Mouse (Mus musculus) lung, adult 2 months (tissue): ENCODE measurements at regions not wholly inside any gene's neighbourhood (a gene's known extent, or its start where the extent isn't known, plus 50 kb on each side); places are given as distances from the start of the nearest gene placed in this dataset.

Experiments
- DNase-seq: peaks from one replicate; pipeline ENCODE4 v3.0.0; 2022
- H3K4me1 ChIP-seq: fragments of 200-500 bp; 2 replicates; pipeline ENCODE4 v1.6.1; 2011; ENCODE audit warnings: low read length; ENCODE audit not compliant: control insufficient read depth, insufficient read depth
- H3K4me3 ChIP-seq: fragments of 200-500 bp; replicated peaks from 2 replicates; pipeline ENCODE3; 2011; ENCODE audit warnings: low read depth, mild to moderate bottlenecking, control low read depth, low read length; ENCODE audit errors: extremely low read depth
- CTCF ChIP-seq: fragments of 200-500 bp; IDR thresholded peaks from 2 replicates; pipeline ENCODE4 v1.5.1; 2011; ENCODE audit warnings: mild to moderate bottlenecking, low read length, control low read depth; ENCODE audit not compliant: insufficient read depth
- POLR2A ChIP-seq: fragments of 200-500 bp; IDR thresholded peaks from 2 replicates; pipeline ENCODE4 v1.6.1; 2011; ENCODE audit warnings: low read depth, mild to moderate bottlenecking, control low read depth, low read length, borderline replicate concordance; ENCODE audit errors: extremely low read depth
- WGBS: fragments of 180-500 bp; shearing (Covaris S2); methylation state at CpG from one replicate; pipeline ENCODE4 v1.1.7; 2018; 5-methylcytosine and 5-hydroxymethylcytosine counted together

DNA sequence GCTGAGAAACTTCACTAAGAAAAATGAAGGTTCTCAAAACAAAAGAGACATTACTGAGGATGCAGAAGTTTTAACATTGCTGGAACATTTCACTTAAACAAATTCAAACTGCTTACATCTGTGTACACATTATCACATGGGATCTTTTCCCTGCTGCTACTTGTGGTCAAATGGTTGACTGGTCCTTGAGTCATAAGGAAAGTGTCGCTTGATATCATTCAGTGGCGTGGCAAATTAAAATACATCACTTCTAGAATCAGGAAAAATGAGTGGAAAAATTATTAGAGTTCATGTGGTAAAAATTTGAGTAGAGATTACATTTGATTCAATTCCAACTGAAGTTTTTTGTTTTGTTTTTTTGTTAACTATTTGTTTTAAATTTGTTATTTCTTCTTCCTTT, 420.2 kb upstream of the Adgrl2 start:
- WGBS, result 90% methylated on average over 2 of the region's 2 CpGs
- no peak for DNase-seq
- Histone ChIP-seq H3K4me1 (no peaks in the 10 kb centered on the region), H3K4me3 (no peak overlapping the region)
- TF ChIP-seq POLR2A, result no peak
- TF ChIP-seq CTCF, result no peak

DNA sequence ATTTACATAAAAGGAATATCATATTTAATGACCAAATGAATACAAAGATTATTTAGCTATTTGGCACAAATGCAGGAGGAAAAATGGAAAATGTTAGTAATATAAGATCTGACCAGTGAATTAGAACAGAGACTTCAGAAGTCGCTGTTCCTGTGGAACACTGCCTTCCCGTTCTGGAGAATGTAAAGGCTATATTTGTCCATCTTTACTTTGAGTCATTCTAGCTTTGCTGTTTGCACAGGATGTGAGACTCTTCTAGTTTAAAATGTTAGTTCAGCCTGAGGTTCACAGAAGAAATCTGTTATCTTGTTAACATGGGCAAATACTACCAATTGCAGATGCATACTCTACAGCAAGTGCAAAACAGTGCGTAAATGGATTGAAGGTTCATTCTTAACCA, 418.5 kb upstream of the Adgrl2 start:
- Histone ChIP-seq H3K4me3 (no peak overlapping the region), H3K4me1 (no peaks in the 10 kb centered on the region)
- 71% methylated on average over 3 of the region's 3 CpGs for WGBS
- TF ChIP-seq CTCF, result no peak
- no peak for TF ChIP-seq POLR2A
- DNase-seq, result no peak

DNA sequence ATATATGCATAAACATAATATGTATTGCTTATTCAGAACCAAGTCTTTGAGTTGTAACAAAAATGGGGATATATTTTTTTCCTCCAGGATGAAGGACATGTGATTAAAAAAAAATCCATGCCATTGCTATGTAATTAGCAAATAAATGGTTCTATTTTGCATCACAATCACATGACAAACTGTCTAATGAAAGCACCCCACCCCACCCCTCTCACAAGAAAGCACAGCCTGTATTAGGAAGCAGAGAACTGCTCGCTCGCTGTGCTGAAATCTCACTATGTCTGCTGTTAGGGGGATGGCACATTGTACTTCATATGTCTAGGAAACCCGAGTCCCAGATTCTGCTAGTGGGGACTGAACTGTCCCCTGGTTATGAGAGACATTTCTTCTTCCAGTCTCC, 415.5 kb upstream of the Adgrl2 start:
- TF ChIP-seq POLR2A (no peak), CTCF (no peak)
- Histone ChIP-seq H3K4me1 (no peaks in the 10 kb centered on the region), H3K4me3 (no peak overlapping the region)
- WGBS, result 81% methylated on average over 3 of the region's 3 CpGs
- DNase-seq, result no peak

DNA sequence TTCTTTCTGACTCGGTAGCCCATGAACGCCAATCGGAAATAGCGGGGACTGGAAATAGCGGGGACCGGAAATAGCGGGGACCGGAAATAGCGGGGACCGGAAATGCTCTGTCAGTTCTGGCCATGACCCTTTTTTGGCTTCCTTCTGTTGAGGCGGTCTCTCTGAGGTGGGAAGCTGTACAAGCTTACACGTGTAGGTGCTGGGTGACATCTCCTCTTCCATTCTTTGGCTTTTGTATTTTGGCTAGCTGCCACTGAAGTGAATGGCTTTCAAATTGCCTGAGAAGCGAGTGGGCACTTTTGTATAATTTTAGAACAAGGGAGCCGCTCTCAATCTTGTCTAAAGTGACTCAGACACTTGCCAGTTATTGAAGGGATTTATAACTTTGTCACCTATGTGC, 414.3 kb upstream of the Adgrl2 start:
- WGBS, result 88% methylated on average over 14 of the region's 14 CpGs
- TF ChIP-seq POLR2A (no peak), CTCF (no peak)
- Histone ChIP-seq H3K4me1 (no peaks in the 10 kb centered on the region), H3K4me3 (no peak overlapping the region)
- no peak for DNase-seq

DNA sequence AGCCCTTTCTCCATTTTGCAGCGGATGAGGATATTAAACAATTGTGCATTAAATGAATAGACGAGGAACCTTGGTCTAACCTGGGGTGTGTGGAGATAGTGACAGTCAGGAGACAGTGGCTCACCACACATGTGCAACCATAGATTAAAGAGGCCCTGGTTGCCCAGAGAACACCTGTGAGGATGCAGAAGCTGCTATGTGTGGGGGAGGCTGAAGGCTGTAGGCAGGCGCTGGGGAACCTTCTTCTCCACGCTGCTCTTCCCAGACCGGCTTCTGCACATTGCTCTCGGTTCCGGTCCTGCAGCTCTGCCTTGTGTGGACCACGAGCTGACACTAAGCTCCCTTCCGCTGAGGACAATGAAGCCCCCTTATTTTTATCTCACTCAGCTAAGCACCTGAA, 412.1 kb upstream of the Adgrl2 start:
- H3K4me1 ChIP-seq, result no peaks in the 10 kb centered on the region
- no peak for DNase-seq
- 81% methylated on average over 9 of the region's 9 CpGs for WGBS
- no peak for TF ChIP-seq CTCF
- no peak for TF ChIP-seq POLR2A
- no peak overlapping the region for H3K4me3 ChIP-seq

DNA sequence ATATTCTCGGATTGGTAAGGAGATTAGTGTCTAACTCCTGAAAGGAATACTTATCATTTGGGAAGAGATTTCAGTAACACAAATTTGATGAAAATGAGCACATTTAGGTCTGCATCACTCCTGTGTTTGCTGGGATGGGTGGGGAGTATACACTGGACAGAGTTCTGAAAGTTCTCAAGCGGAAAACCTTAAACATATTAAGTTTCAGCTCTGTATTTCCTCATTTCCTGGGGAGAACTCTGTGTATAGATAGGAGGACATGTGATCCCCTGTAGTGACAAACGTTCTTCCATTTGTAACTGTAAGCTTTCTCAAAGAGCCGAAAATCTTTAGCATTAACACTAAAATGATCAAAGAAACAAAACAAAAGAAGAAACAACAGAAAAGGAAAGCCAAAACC, 404.7 kb upstream of the Adgrl2 start:
- DNase-seq, result no peak
- WGBS, result 44% methylated on average over 4 of the region's 4 CpGs
- no peak overlapping the region for H3K4me3 ChIP-seq
- no peaks in the 10 kb centered on the region; the same call in 1 of the 2 replicates for H3K4me1 ChIP-seq
- no peak for TF ChIP-seq POLR2A
- TF ChIP-seq CTCF, result no peak

DNA sequence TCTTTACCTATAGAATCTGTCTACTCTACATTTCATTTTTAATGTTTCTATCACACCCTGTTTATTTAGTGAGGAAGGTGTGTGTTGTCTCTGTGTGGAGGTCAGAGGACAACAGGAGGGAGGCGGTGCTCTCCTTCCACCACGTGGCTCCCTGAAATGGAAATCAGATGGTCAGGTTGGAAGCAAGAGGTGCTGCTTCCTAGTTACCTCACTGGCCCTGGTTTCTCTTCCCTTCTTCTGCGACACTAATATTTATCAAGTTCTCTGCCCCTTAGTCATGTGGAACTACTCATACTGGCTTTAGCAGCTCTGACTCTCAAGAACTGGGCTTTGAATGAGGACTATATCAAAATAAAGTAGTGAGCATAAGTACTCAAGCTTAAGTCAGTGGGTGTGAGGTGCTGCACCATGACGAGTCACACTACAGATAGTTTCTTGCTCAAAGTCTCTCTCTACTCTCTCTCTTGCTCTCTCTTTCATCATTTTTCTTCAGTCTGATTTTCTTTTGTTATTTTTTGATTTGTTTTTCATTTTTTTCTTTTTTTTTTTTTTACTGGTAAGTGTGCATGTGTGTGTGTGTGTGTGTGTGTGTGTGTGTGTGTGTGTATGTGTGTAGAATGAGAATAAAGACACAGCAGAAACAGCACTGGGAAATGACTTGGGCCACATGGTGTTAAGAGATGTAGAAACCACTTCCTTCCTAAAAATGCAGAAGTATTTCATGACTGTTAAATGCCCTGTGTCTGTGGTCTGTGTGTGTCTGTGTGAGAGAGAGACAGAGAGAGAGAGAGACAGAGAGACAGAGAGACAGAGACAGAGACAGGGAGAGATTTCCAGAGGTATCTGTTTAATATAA, 403.2 kb upstream of the Adgrl2 start:
- no peak for TF ChIP-seq POLR2A
- TF ChIP-seq CTCF, result no peak
- no peak for DNase-seq
- 68% methylated on average over 4 of the region's 4 CpGs for WGBS

DNA sequence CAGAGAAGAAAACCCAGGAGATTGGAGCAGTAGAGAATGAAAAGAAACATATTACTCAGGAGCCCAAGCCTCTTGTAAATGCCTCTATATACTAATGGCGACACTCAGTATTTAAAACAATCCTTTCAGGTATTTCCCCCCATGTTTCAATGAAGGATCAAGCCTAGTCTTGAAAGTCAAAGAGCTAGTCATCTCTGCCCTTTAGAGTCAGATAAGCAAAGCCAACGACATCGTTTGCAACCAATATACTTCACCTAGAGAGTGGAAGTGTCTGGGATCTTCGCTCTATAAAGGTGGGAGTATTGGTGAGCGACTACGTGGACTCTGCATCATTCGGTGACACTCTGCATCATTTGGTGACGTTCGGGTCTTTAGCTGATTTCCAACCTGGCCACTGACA, 401.8 kb upstream of the Adgrl2 start:
- TF ChIP-seq CTCF, result no peak
- no peak for TF ChIP-seq POLR2A
- Histone ChIP-seq H3K4me1 (no peaks in the 10 kb centered on the region; the same call in 1 of the 2 replicates), H3K4me3 (no peak overlapping the region)
- DNase-seq, result no peak
- WGBS, result 94% methylated on average over 9 of the region's 9 CpGs

More for the DNA sequence above, 403.2 kb upstream of the Adgrl2 start:
- no peaks in the 10 kb centered on the region; the same call in 1 of the 2 replicates for H3K4me1 ChIP-seq
- no peak overlapping the region for H3K4me3 ChIP-seq

DNA sequence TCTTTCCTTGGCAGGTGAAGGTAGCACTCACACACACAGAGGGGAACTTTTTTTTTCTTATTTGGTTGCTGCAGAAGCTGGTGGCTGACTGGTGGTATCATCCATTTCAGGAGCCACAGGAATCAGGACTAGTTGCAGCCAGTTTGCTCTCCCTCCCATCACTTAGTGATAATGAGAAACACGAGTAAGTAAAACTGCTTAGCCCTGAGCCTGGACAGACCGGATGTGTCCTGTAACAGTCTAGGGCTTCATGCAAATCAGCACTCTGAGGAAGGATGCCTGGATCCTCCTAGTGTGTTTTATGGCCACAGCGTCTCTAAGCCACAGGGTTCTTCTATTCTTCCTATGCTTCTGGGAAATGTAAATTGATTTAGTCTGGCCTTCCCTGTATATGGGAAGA, 397.2 kb upstream of the Adgrl2 start:
- TF ChIP-seq CTCF (no peak), POLR2A (no peak)
- 35% methylated on average over 3 of the region's 3 CpGs for WGBS
- no peak for DNase-seq
- Histone ChIP-seq H3K4me1 (no peaks in the 10 kb centered on the region), H3K4me3 (no peak overlapping the region)

DNA sequence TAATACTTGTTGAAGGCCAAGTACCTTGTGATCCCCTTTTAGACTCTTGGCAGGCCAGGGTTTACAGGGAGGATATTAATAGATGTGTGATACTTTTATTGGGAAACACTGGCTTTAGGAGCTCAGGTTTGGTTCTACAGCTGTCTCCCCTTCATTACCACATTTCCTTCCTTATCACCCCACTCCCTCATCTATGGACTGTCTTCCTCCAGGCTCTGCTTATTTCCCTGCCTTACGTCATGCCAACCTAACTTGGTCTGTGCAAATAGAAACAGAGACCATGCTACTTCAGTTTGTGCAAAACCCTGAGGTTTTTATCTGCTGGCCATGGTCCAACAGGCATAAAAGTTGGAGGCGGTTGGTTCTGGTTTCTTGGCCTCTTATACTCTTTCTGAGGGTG, 395.7 kb upstream of the Adgrl2 start:
- no peak overlapping the region for H3K4me3 ChIP-seq
- TF ChIP-seq POLR2A, result no peak
- TF ChIP-seq CTCF, result no peak
- peaks cover 5% of the 10 kb centered on the region for H3K4me1 ChIP-seq
- no peak for DNase-seq
- WGBS, result 52% methylated on average over 2 of the region's 2 CpGs
